Mouse (Mus musculus): ENCODE measurements around the gene Ebp. TPM values are rescaled to one million over a fixed set of nuclear protein-coding genes. Genes with fewer than 3 reads are reported as not detected.
A peak's percentile ranks its signal among the peaks of the same experiment; 100 is the strongest.

Gene Ebp
- polyA plus RNA-seq (2011; ENCODE audit: insufficient read length, low read depth, missing spikeins), result 35.7 and 36.0 TPM in 2 replicates

DNA sequence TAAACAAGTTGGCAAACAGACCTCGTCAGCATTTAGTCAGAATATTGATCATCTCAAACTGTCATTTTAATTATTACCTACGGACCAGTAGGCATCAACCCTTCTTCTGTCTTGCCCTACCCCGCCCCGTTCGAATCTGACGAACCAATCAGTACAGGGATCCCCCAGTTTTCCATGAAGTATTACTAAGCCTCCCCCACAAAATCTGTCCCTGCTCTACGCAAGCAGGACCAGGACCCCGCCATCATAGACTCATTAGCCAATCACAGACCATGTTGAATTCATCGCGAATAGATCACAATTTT is at the start of gene Ebp:
TSS of gene Ebp (minus strand) at position 94 of the 305 bp plus-strand sequence.
- Histone ChIP-seq H3K4me1 (ENCODE audit: control insufficient read depth, insufficient read depth, low read length) (no peaks in the 10 kb centered on the region; the same call in 1 of the 2 replicates), H3K4me3 (ENCODE audit: insufficient read depth, low read length) (peak within 1 kb of the TSS; percentile 74), H3K27ac (ENCODE audit: insufficient read depth, low read length) (no peak within 1 kb of the TSS)
- TF ChIP-seq POLR2A (IDR thresholded peaks at IDR 0.05; ENCODE audit: low read depth, low read length), result no peak
- TF ChIP-seq CTCF (IDR thresholded peaks at IDR 0.05; ENCODE audit: borderline replicate concordance, insufficient read depth, low read length), result no peak

DNA sequence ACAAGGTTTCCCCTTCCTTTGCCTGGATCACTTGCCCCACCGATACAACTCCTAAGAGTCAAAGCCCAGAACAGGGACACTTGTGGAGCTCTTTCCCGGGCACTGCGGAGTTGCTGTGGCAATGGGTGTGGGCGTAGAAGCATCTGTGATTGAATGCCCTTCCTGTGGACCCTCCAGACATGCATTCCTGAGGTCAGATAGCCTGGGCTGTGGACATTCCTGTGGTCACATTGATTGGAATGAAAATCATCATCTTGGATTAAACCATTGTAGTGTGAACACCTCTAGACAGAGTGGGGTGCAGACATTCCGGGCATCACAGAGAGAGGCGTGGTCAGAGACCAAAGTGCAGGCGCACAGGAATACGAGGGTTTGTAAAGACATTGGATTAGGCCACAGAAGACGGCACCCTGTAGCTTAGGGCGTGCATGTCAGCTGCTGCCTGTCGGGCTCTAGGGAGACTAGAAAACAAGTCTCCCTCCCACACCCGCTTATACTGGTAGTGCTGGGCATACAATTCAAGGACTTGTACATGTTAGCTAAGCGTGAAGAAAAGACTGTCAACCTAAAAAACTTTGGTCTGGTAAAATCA is 45.6 kb upstream of the Ebp start:
- no peak for TF ChIP-seq CTCF (IDR thresholded peaks at IDR 0.05; ENCODE audit: borderline replicate concordance, insufficient read depth, low read length)
- TF ChIP-seq POLR2A (IDR thresholded peaks at IDR 0.05; ENCODE audit: low read depth, low read length), result no peak
- Histone ChIP-seq H3K27ac (ENCODE audit: insufficient read depth, low read length) (peak overlapping the region; percentile 48; the same call in 1 of the 2 replicates), H3K4me3 (ENCODE audit: insufficient read depth, low read length) (no peak overlapping the region), H3K4me1 (ENCODE audit: control insufficient read depth, insufficient read depth, low read length) (peaks cover 5% of the 10 kb centered on the region; the same call in 1 of the 2 replicates)

DNA sequence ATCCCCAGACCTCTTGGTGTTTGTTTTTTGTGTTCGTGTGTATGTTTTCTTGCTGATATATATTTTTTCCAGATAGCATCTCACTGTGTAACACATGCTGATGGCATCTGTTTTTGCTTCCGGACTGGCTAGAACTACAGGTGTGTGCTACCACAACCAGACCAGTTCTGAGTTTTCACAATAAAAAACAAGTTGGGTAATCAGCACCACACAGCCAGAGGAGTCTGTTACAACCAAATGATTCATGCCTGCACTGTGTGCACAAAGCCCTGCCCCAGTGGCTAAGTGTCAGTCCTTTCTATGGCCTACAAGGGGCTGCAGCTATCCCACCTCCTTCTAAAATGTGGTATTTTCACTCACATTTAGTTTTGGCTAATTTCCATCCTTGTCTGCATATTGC is 43.4 kb upstream of the Ebp start:
- no peak overlapping the region for H3K4me3 ChIP-seq (ENCODE audit: insufficient read depth, low read length)
- H3K27ac ChIP-seq (ENCODE audit: insufficient read depth, low read length), result no peak overlapping the region
- TF ChIP-seq POLR2A (IDR thresholded peaks at IDR 0.05; ENCODE audit: low read depth, low read length) (no peak), CTCF (IDR thresholded peaks at IDR 0.05; ENCODE audit: borderline replicate concordance, insufficient read depth, low read length) (no peak)
- peaks cover 5% of the 10 kb centered on the region; the same call in 1 of the 2 replicates for H3K4me1 ChIP-seq (ENCODE audit: control insufficient read depth, insufficient read depth, low read length)

DNA sequence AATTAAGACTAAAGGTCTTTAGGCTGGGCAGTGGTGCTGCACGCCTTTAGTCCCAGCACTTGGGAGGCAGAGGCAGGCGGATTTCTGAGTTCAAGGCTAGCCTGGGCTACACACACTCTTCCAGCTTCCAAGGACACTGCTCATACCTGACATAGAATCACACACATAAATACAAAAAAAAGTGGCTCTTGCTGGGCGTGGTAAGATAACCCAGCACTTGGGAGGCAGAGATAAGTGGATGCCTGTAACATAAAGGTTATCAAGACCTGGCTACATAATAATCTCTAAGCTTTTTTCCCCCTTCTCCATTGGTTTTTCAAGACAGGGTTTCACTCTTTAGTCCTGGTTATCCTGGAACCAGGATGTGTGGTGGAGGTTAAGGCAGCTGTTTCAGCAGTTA is 40.3 kb upstream of the Ebp start:
- H3K27ac ChIP-seq (ENCODE audit: insufficient read depth, low read length), result no peak overlapping the region

DNA sequence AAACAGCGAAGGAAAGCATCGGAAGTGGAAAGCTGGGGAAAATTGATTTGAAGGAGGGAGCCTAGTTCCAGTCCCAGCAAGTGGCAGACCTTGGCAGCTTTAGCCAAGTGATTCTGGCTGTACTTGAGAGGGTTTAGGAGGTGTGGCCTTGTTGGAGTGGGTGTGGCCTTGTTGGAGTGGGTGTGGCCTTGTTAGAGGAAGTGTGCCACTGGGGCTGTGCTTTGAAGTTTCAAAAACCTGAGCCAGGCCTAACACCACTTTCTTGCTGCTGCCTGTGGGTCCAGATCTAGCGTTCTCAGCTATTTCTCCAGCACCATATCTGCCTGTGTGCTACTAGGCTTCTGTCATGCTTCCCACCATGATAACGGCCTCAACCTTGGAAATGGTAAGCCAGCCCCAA is 37.0 kb upstream of the Ebp start:
- TF ChIP-seq POLR2A (IDR thresholded peaks at IDR 0.05; ENCODE audit: low read depth, low read length), result no peak
- TF ChIP-seq CTCF (IDR thresholded peaks at IDR 0.05; ENCODE audit: borderline replicate concordance, insufficient read depth, low read length), result no peak
- H3K27ac ChIP-seq (ENCODE audit: insufficient read depth, low read length), result no peak overlapping the region

More for the DNA sequence above, 40.3 kb upstream of the Ebp start:
- TF ChIP-seq POLR2A (IDR thresholded peaks at IDR 0.05; ENCODE audit: low read depth, low read length) (no peak), CTCF (IDR thresholded peaks at IDR 0.05; ENCODE audit: borderline replicate concordance, insufficient read depth, low read length) (no peak)
- no peak overlapping the region for H3K4me3 ChIP-seq (ENCODE audit: insufficient read depth, low read length)
- 0 out of 2 replicates have a peak, but pooled peaks cover 1% of the 10 kb centered on the region for H3K4me1 ChIP-seq (ENCODE audit: control insufficient read depth, insufficient read depth, low read length)

DNA sequence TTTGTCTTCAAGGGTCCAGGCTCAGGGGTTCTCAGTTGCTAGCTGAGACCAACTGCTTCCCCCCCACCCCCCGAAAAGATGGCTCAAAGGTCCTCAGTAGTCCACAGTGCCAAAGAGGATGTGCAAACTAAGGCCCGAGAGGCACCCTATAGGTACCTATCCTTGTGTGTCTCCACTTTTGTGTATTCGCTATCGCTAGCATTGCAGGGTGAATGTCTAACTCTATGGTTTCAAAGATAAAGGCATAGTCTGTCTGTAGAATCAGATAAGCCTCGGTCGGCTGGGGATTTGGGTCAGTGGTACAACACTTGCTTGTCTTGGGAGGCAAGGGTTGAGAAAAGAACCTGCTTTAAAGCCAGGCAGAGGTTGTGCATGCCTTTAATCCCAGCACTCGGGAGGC is 30.2 kb upstream of the Ebp start:
- no peak for TF ChIP-seq CTCF (IDR thresholded peaks at IDR 0.05; ENCODE audit: borderline replicate concordance, insufficient read depth, low read length)
- TF ChIP-seq POLR2A (IDR thresholded peaks at IDR 0.05; ENCODE audit: low read depth, low read length), result no peak
- Histone ChIP-seq H3K4me3 (ENCODE audit: insufficient read depth, low read length) (no peak overlapping the region), H3K27ac (ENCODE audit: insufficient read depth, low read length) (peak overlapping the region; percentile 93), H3K4me1 (ENCODE audit: control insufficient read depth, insufficient read depth, low read length) (no peaks in the 10 kb centered on the region)

More for the DNA sequence above, 37.0 kb upstream of the Ebp start:
- Histone ChIP-seq H3K4me3 (ENCODE audit: insufficient read depth, low read length) (no peak overlapping the region), H3K4me1 (ENCODE audit: control insufficient read depth, insufficient read depth, low read length) (no peaks in the 10 kb centered on the region)

DNA sequence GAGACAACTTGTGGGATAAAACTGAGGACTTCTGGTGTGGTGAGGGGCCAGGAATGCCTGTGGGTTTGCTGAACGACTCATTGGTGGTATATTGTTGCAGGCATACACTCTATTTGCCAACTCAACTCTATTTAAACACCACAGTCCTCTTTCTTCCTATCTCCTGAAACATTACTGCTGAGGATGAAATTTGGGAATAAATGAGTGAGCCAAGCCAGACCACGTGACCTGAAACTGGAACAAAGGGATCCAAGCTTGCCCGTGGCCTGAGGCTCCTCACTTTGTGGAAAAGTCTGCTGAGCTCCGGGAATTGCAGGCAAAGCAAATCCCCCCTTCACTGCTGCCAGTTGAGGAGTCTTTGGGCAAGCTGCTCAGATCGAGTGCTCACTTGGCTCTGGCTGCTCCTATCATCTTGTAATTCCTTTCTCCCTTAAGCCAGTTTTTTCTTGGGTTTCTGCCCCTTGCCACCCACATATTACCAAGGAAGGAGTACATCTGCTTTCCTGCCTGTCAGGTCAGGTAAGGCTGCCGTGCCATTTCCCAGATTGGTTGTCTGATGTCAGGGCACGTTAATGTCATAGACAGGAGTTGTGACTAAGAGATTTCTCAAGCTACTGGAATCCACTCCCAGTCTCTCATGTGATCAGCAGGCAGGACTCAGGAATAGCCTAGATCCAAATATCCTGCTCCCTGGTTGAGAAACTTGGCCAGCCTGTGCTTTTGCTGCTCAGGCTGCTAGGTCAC is 29.5 kb upstream of the Ebp start:
- TF ChIP-seq CTCF (IDR thresholded peaks at IDR 0.05; ENCODE audit: borderline replicate concordance, insufficient read depth, low read length) (no peak), POLR2A (IDR thresholded peaks at IDR 0.05; ENCODE audit: low read depth, low read length) (no peak)
- Histone ChIP-seq H3K27ac (ENCODE audit: insufficient read depth, low read length) (peak overlapping the region; percentile 93), H3K4me3 (ENCODE audit: insufficient read depth, low read length) (no peak overlapping the region), H3K4me1 (ENCODE audit: control insufficient read depth, insufficient read depth, low read length) (no peaks in the 10 kb centered on the region)

DNA sequence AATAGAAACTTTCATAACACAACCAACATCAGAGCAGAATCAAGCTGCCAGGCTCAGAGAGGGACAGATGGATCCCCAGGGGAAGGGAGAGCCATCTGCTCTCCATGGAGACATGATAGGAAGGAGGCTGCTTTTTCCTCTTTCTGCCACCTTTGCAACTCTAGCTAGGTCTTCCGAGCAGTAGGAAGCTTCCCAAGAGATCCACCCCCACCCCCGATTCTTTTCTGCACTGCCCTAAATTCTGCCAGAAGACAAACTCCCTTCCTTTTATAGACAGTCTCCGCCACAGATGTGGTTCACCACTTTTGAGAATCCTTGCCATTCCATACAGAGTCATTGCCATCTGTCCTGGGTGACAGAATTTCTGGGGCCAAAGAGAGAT is 29.0 kb upstream of the Ebp start:
- no peaks in the 10 kb centered on the region for H3K4me1 ChIP-seq (ENCODE audit: control insufficient read depth, insufficient read depth, low read length)
- TF ChIP-seq CTCF (IDR thresholded peaks at IDR 0.05; ENCODE audit: borderline replicate concordance, insufficient read depth, low read length) (no peak), POLR2A (IDR thresholded peaks at IDR 0.05; ENCODE audit: low read depth, low read length) (no peak)
- H3K27ac ChIP-seq (ENCODE audit: insufficient read depth, low read length), result peak overlapping the region; percentile 93; the same call in 1 of the 2 replicates
- H3K4me3 ChIP-seq (ENCODE audit: insufficient read depth, low read length), result no peak overlapping the region

DNA sequence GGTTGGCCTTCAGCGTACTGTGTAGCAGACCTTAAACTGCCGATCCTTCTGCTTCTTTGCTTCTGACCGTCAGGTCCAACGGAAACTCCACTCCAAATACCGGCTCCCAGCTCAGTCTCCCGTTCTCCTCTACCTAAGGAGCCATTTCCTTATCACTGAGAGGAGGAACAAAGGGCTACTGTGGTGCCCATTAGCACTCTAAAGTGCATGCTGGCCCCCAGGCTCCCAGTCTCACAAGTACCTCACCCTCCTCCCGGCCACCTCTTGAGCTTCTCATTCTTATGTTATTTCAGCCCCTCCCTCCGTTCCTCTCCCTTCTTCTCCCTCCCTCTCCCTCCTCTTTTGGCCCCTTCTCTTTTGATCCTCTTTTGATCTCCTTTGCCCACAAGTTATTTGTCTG is 26.3 kb upstream of the Ebp start:
- Histone ChIP-seq H3K4me3 (ENCODE audit: insufficient read depth, low read length) (no peak overlapping the region), H3K4me1 (ENCODE audit: control insufficient read depth, insufficient read depth, low read length) (no peaks in the 10 kb centered on the region), H3K27ac (ENCODE audit: insufficient read depth, low read length) (no peak overlapping the region)
- TF ChIP-seq POLR2A (IDR thresholded peaks at IDR 0.05; ENCODE audit: low read depth, low read length), result no peak
- no peak for TF ChIP-seq CTCF (IDR thresholded peaks at IDR 0.05; ENCODE audit: borderline replicate concordance, insufficient read depth, low read length)

DNA sequence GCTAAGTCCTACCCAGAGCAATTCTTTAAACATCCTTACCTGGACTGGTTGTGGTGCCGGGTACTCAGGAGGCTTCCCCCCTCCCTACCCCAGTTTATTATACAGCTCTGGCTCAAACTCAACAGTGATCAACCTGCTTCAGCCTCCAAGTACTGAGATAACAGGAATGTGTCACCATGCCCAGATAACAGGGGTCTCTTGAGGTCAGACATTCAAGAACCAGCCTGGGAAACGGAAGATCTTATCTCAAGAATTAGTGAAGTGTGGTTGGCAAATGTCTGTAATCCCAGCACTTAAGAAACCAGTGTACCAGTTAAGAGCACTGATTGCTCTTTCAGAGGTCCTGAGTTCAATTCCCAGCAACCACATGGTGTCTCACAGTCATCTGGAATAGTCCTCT is 24.8 kb upstream of the Ebp start:
- Histone ChIP-seq H3K4me3 (ENCODE audit: insufficient read depth, low read length) (no peak overlapping the region), H3K27ac (ENCODE audit: insufficient read depth, low read length) (no peak overlapping the region), H3K4me1 (ENCODE audit: control insufficient read depth, insufficient read depth, low read length) (no peaks in the 10 kb centered on the region)
- TF ChIP-seq POLR2A (IDR thresholded peaks at IDR 0.05; ENCODE audit: low read depth, low read length), result no peak
- TF ChIP-seq CTCF (IDR thresholded peaks at IDR 0.05; ENCODE audit: borderline replicate concordance, insufficient read depth, low read length), result no peak
